Mouse (Mus musculus) forelimb bud, embryonic 11.5 days (tissue): Measurements from ENCODE around the gene Abcb8.
A peak's percentile ranks its signal among the peaks of the same experiment; 100 is the strongest.
"Not testable (repeated sequence)": the region's sequence is repeated elsewhere in the genome, so short reads cannot be mapped to it uniquely, and the experiment has no call there.

Source experiments
- DNase-seq: peaks from one replicate; pipeline ENCODE4 v3.0.0-alpha.2; 2012; ENCODE audit warnings: low read depth, low spot score

Abcb8 gene

DNA sequence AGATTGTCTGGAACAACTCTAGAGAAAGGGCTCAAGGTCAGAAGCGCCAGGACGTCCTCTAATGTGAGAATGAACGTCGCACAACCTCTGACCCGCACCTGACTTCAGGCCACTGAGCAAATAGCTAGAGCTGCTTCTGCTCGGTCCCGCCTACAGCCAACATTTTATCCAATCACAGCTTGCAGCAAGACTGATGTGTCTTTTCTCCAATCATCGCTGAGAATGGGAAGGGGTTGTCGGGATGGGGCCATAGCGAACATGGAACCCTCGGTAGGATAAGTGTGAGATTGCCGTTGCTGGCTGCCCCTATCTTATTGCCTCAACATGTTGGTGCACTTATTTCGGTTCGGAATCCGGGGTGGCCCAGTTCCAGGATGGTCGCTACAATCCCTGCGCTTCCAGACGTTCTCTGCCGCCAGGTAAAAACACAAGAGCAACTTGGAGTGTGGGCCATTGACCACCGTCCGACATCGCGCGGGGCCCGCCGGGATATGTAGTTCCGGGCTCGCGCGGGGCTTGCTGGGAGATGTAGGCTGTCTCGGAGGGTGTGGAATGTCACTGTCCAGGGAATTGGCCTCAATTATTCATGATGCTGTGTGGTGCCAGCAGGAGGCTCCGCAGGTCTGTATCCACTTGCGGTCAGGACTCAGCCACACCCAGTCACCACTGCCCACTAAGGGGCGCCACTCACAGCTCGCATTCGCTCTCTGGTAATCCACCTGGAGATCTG, 867 bp downstream of the Abcb8 start:
- DNase-seq: peak; percentile 97

DNA sequence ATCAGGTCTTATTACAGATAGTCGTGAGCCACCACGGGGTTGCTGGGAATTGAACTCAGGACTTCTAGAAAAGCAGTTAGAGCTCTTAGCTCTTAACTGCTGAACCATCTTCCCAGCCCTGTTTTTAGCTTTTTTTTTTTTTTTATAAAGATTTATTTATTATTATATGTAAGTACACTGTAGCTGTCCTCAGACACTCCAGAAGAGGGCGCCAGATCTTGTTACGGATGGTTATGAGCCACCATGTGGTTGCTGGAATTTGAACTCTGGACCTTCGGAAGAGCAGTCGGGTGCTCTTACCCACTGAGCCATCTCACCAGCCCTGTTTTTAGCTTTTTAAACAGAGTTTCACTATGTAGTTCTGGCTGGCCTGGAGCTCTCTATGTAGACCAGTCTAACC, 2.8 kb downstream of the Abcb8 start:
- DNase-seq: not testable (repeated sequence)

DNA sequence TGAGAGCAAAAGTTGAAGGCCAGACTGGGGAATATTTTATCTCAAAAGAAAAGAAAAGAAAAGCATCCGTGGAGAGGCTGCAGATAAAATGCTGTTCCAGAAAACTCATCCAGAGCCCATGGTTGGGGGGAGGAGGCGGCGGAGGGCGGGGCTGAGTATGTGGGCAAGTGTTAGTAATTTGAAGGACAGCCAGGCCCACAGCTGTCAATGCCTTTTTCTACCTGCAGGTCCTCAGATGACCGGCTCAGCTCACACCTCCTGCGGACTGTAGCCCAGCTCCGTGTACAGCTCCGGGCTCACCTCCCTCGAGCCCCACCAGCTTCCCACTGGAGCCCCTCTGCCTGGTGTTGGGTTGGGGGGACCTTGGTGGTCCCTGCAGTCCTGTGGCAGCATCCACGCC, 6.2 kb downstream of the Abcb8 start:
- DNase-seq: no peak

DNA sequence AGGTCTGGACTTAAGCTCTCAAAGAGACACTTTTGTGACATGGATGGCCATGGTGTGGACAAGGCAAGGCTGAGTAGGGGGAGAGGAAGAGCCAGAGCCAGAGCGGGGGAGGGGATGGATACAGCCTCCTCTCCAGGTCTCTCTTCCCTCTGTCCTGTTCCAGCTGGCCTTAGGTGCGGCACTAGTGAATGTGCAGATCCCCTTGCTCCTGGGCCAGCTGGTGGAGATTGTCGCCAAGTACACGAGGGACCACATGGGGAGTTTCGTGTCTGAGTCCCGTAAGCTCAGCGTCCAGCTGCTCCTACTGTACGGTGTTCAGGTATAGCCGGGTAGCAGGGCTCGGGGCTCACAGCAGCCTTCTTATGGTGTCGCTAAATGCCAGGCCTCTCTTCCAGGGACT, 6.9 kb downstream of the Abcb8 start:
- DNase-seq: no peak

DNA sequence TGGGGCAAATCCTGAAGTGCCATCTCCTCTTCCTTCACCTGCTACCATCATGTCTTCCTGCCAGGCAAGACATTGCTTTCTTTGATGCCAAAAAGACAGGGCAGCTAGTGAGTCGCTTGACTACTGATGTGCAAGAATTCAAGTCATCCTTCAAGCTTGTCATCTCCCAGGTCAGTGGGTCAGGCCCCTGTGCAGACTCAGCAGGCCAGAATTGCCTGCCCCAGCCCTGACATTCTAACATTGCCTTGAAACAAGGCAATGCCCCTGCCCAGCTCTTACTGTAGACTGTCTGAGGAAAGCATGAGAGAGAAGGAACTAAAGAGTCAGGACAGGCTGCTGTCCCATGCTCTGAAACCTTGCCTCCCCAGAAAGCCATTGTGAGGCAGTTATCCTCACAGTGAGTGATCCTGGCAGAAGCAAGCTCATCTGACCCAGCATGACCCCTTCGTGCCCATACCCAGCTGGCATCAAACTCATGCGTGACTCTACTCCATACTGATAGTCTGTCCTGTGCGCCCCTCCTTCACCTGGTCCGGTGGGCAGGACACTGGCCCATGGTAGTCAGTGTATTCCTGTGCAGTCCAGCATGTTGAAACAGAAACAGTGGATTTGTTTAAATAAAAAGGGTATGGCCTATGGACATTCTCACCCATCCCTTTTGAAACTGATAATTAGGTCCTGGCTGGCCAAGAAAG, 7.6 kb downstream of the Abcb8 start:
- no peak for DNase-seq

DNA sequence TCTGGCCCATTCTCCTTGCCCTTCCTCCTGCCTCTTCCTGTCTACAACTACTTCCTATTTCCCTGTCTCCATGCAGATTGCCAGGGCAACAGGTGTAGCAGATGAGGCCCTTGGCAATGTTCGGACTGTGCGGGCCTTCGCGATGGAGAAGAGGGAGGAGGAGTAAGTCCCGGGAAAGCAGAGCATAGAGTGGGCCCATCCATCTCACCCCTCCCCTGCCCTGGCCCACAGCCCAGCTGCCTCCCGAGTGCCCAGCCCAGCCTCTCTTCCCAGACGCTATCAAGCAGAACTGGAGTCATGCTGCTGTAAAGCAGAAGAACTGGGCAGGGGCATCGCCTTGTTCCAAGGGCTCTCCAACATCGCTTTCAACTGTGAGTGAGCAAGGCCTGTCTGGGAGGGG, 8.5 kb downstream of the Abcb8 start:
- no peak for DNase-seq

DNA sequence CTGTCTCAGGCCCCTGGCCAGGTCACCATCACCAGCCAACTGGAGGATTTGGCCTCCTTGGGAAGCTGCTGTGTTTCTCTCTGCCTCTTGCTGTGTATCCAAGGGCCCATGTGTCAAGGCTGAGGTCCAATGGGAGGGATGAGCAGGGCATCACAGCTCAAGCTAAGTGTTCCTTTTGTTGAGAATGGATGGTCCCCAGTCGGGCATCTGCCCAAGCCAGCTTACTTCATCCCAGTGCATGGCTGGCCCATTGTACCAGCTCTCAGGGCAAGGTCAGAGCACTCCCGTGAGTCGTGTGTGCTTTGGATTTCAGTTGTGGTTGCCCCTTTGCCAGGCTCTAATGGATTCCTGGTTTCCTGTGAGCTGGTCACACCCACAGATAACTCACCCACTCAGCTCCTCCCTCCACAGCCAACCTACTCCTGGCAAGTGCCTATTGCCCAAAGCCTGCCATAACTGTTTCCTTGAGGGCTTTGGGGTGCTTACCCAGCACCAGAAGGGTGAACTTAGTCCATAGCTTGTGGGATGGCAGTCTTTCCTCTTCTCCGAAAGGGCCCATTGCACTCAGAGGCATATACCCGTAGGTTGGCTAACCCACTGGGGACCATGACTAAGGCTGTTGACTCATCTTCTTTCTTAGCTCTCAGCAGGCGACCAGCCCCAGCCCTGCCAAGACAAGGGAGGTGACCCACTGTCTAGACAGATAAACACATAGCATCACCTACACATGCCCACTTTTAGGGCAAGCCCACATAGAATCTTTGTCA, 11.3 kb downstream of the Abcb8 start:
- no peak for DNase-seq

DNA sequence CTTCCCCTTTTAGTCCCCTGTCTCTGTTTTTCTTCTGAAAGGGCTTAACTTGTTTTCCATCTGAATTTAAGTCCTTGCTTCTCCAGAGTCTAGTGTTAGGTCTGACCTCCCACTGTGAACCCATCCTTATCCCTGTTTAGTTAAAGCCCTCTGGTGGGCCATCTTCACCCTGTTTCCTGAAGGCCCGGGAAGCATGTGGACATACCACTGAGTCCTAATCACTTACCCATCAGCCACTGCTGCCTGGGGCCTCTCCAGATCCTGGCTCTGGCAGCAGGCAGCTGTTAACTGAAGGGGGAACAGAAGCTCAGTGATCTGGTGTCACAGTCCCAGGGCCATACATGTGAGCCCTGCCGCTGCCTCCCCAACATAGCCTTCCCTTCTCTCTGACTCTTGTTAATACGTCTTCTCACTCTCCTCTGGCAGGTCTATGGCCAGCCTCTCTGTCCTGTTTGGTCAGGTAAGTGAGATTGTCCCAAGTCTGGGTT, 12.0 kb downstream of the Abcb8 start:
- DNase-seq: no peak

DNA sequence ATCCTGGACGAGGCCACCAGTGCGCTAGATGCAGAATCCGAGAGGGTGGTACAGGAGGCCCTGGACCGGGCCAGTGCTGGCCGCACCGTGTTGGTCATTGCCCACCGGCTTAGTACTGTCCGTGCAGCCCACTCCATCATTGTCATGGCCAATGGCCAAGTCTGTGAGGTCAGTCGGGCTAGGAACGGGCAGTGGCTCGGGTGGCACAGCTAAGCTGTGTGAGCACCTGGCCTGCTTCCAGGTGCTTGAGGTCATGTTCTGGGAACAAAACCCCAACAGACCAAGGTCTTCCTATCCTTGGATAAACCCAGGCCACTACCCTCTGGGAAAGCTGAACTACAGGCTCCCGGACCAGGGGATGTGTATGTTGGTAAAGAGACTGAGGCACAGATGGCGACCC, 15.2 kb downstream of the Abcb8 start:
- DNase-seq: no peak

DNA sequence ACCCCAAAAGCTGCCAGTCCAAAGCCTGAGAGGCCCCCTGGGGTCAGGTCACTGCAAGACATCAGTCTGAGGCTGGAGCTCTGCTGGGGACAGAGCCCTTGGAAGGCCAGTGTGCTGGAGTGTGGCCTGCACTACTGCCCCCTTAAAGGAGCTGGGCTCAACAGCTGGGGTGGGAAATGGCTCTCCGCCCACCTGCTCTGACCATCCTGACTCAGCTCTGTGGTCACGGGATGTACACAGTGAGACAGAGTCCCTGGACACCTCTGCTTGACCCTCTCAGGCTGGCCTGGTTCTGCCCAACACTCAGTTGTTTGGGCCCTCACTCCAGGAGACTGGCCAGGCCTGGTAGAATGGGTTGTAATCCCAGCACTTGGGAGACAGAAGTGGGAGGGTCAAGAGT, 16.0 kb downstream of the Abcb8 start:
- no peak for DNase-seq

DNA sequence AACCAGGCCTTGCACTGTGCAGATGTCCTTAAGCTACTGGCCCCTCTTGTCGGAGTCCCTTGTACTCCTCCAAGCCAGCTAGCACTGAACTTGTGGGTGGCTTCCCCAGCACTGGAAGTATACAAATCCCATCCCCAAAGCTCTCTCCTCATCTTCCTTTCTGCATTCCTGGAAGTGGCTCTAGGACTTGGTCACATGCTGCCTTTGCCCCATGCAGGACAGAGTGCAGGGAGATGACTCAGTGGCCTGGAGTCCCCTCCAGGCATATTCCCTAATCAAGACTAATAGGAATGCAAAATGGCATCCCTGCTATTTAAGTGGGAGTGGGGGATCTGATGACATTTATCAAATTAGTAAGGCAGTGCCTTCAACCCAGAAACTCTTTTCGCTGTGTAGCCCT, 18.6 kb downstream of the Abcb8 start:
- DNase-seq: no peak

DNA sequence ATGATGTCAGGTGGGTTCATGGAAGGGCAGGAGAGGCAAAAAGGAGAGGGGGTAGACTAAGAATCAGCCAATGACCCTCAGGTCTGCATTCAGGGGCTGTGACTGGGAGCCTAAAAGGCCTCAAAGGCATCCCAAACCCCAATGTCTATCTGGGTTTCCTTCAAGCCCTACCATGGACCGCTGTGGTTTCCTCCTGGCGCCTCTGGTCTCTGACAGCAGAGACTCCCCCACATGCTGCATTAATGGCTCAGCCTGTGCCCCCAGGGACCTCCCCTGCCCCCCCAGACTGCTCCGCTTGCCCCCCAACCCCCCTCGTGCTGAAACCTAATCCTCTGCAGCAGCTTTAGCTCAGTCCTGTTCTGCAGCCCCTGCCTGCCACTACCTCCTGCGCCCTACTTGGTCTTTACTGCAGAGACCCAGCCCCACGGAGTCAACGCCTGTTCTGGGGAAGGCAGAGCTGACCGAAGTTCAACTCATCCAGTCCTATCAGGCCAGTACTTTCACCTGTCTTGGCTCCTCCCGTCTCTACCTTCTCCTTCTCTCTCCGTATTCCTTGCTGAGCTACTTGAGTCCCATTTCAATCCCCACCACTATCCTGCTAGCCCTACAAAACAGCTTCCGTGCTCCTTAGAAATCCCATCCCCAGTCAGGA, 19.7 kb downstream of the Abcb8 start, which contains the start of gene Asic3:
TSS of gene Asic3 (plus strand) at position 351 of the 652 bp plus-strand sequence.
- no peak for DNase-seq

DNA sequence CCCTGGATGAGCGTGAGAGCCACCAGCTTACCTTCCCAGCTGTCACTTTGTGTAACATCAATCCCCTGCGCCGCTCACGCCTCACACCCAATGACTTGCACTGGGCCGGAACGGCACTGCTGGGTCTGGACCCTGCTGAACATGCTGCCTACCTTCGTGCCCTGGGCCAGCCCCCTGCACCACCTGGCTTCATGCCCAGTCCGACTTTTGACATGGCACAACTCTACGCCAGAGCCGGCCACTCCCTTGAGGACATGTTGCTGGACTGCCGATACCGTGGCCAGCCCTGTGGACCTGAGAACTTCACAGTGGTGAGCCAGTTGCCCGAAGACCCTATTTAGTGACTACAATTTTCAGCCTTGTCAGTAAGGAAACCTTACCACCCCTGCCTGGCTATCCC, 20.5 kb downstream of the Abcb8 start:
- DNase-seq: no peak

DNA sequence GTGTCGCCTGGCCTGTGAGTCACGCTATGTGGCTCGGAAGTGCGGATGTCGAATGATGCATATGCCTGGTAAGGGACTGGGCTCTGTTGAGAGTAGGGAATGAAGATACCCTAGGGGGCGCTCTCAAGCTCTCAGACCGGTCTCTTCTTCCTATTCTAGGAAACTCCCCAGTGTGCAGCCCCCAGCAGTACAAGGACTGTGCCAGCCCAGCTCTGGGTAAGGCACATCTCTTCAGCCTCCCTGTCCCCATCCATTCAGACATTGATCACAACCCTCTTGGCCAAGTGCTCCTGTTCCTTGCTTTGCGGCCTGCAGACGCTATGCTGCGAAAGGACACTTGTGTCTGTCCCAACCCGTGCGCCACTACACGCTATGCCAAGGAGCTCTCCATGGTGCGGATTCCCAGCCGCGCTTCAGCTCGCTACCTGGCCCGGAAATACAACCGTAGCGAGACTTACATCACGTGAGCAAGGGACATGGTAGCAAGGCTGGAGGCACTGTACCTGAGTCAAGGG, 22.8 kb downstream of the Abcb8 start:
- peak; percentile 65 for DNase-seq

DNA sequence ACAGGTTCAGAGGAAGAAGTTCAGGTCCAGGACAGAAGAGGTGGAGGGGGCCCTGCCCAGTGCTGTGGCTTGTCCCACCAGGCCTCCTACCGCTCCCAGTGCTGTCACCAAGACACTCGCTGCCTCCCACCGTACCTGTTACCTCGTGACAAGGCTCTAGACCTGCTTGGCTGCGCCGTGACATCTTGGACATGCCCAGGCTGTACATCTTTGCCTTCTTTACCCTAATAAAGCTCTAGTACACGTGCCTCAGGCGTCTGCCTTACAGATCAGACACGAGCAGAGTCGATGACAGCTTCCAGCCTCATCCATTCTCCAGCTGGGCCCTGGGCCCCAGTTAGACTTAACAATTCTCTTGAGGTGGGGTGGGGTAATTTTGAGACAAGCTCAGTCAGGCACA, 24.1 kb downstream of the Abcb8 start:
- DNase-seq: no peak

DNA sequence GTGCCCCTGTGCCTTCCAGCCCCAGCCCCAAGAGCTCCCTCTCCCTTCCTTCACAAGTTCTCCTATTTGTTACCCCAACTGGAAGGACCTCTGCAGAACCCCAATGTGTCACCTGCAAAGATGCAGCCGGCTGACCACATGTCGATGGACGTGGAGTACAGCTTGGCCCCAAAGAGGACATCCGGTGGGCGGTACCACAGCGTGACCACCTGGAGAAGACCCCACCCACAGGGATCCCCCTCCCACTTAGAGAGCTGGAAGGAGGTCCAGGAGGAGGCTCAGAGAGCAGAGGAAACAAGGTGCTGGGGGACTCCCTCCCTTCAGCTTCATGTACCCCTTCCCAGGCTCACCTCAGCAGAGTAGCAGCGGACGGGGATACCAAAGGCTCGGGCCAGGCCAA, 26.9 kb downstream of the Abcb8 start:
- DNase-seq: no peak

DNA sequence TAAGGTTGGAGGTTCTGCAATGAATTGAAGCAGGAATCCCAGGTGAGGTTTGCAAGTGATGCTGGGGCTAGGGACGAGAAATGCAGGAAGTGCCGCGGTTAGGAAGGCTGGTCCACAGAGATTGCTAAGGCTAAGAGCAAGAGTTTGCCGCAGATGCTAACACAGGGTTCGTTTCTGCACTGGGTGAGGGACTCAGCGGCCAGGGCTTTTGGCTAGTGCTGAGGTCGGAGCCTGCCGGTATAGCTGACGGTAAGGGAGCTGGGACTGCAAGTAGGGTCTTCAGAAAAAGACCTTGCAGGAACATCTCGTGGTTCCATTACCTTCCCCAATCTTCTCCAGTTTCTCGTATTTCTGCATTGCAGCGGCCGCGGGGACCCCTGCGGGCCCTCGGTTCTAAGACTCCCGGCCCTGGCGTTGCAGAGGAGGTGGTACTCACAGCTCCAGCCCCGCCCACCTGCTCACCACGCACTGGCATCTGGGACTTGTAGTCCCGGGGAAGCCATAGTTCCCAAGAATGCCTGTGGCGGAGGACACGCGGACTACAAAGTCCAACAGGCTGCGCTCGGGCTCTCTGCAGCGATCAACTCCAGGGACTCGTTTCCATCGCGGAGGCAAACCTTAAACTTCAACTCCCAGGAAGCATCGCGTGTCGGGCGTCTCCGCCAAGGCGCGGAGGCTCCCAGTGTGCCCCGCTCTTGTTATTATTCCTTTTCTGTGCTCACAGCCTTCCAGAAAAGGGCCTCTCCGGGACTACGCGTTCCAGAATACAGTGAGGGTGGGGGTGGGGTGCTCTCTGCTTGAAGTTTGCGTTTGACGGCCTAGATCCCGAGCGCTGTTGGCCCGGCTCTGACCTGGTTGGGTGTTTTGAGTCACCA, 29.9 kb downstream of the Abcb8 start, which contains the start of the genes Cdk5 and Slc4a2:
TSS of gene Cdk5 (minus strand) at position 402 of the 875 bp plus-strand sequence.
TSS of gene Slc4a2 (plus strand) at position 709 of the 875 bp plus-strand sequence.
- DNase-seq: peak; percentile 99

DNA sequence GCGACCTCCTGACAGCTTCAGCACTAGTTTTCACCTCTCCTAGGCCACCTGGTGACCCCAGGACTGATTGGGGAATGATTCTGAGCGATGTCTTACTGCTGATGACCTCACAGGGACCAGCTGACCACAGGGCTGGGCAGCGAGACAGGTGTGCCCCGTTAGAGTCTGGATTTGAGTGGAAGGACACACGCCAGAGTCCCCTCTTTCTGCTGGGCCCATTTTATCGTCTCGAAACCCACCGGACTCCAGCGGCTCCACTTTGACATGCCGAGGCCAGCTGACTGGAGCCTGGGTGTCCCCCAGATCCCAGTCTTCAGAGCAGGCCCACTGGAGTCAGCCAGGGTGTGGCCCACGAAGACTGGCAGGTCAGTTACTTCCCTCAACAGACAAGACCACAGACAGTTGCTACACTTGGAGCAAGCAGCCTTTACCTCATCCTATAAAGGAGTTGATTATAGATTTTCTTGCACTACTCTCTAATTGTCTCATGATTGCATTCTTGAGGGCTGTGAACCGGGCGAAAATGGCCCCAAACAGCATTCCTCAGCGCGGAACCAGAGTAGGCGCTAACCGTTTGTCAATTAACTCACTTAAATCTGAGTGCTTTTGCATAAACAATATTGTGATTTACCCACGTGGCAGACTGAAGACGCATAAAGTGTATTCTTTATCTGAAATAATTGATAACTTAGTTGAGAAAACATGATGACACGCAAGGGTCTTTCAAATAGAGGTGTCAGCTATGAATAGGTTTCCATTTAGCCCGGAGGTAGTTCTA, 30.7 kb downstream of the Abcb8 start:
- DNase-seq: no peak

DNA sequence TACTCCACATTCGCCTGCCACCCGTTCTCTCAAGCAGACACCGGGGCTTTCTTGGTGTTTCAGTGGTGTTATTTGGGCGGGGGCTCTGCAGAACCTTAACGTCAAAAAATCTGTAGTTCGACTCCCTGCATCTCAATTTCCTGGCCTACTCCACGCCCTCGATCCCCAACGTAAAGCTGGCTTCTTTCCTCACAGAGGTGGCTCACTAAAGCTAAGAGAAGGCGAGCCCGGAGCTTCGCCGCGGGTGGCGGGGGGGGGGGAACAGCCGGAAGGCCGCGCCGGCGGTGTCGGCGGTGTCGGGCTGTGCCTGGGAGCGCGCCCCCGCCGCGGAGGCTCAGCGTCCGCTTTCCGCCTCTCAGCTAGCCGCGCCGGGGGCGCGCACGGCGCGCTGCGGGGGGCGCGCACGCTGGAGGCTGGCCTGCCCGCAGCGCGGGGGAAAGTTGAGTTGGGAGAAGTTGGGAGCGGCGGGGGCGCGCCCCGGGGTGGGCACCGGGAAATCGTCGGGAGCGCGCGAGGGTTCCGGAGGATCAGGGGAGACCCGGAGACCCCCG, 31.5 kb downstream of the Abcb8 start:
- DNase-seq: peak; percentile 88
